Mouse (Mus musculus) small intestine, adult 2 months (tissue): ENCODE data around the gene Rbm14.

ENCODE experiments used
- CTCF ChIP-seq: fragments of 200-500 bp; IDR thresholded peaks from 2 replicates; pipeline ENCODE4 v1.5.1; 2012; ENCODE audit warnings: low read depth, mild to moderate bottlenecking, control low read depth, inconsistent platforms, low read length, moderate library complexity, mixed read lengths; ENCODE audit not compliant: insufficient replicate concordance, insufficient read length; ENCODE audit errors: extremely low read depth
- POLR2A ChIP-seq: fragments of 200-500 bp; IDR thresholded peaks from 2 replicates; pipeline ENCODE4 v1.6.1; 2012; ENCODE audit warnings: low read depth, mild to moderate bottlenecking, control low read depth, inconsistent platforms, low read length, moderate library complexity

DNA sequence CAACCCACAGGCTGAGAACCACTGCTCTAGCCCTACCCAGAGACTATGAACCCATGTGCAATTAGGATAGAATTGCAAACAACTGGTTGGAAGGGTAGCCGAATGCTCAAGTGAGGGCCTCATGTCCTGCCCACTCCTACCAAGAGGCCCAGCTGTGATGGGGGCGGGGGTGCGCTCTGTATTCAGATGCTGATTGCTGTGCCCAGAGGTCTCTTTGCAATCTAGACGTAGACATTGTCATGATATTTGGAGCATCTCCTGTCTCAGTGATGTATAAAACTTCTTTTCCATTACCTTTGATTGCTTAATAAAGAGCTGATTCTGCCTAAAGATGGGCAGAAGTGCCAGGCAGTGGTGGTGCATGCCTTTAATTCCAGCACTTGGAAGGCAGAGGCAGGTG is 38.4 kb upstream of the Rbm14 start:
- no peak for TF ChIP-seq CTCF
- TF ChIP-seq POLR2A: no peak
